Mouse (Mus musculus) gastrocnemius, postnatal 10 days (tissue): ENCODE measurements around the gene Tnfaip1. TPM values are rescaled to one million over a fixed set of nuclear protein-coding genes. Genes with fewer than 3 reads are reported as not detected.
"Not testable (repeated sequence)": the region's sequence is repeated elsewhere in the genome, so short reads cannot be mapped to it uniquely, and the experiment has no call there.

Source experiments
- DNase-seq: peaks from one replicate; pipeline ENCODE4 v3.0.0; 2021; ENCODE audit warnings: mixed read lengths
- total RNA-seq, 2 experiments: library from RNA; stranded (reverse); gene quantifications; 2 replicates each; pipeline ENCODE4 v1.2.3; 2021

Tnfaip1 gene
- total RNA-seq, 2 experiments from 2014 or later, result 39.3 to 42.6 TPM

GRCm38 (mm10) chr11:78540358-78540757, 4.2 kb upstream of the Tnfaip1 start:
- no peak for DNase-seq

- no peak for DNase-seq
These were observed 555 bp upstream of the Tnfaip1 start for GRCm38 (mm10) chr11:78536690-78537084.

GRCm38 (mm10) chr11:78535376-78536079, 604 bp downstream of the Tnfaip1 start:
- DNase-seq, result no peak

GRCm38 (mm10) chr11:78534516-78534915, 1.6 kb downstream of the Tnfaip1 start:
- DNase-seq, result no peak

GRCm38 (mm10) chr11:78531515-78531914, 4.6 kb downstream of the Tnfaip1 start:
- not testable (repeated sequence) for DNase-seq

- peak; percentile 47 for DNase-seq
These were observed 5.1 kb downstream of the Tnfaip1 start for GRCm38 (mm10) chr11:78531046-78531445.

GRCm38 (mm10) chr11:78530001-78530400, 6.1 kb downstream of the Tnfaip1 start:
- no peak for DNase-seq

GRCm38 (mm10) chr11:78528714-78529113, 7.4 kb downstream of the Tnfaip1 start:
- no peak for DNase-seq

GRCm38 (mm10) chr11:78524838-78525237, 11.3 kb downstream of the Tnfaip1 start:
- no peak for DNase-seq

GRCm38 (mm10) chr11:78523241-78523955, 12.7 kb downstream of the Tnfaip1 start:
- DNase-seq, result no peak

GRCm38 (mm10) chr11:78522481-78522997, 13.6 kb downstream of the Tnfaip1 start:
- no peak for DNase-seq

GRCm38 (mm10) chr11:78521880-78522279, 14.3 kb downstream of the Tnfaip1 start:
- no peak for DNase-seq

GRCm38 (mm10) chr11:78518931-78519330, 17.2 kb downstream of the Tnfaip1 start:
- DNase-seq, result no peak

GRCm38 (mm10) chr11:78515549-78516325, 20.4 kb downstream of the Tnfaip1 start:
- DNase-seq, result no peak

GRCm38 (mm10) chr11:78513106-78513790, 22.9 kb downstream of the Tnfaip1 start:
- DNase-seq, result no peak

GRCm38 (mm10) chr11:78512025-78512957, 23.8 kb downstream of the Tnfaip1 start, which contains the start of the genes Tmem199 and Poldip2:
Gene Tmem199 (minus strand): TSS chr11:78512172.
Gene Poldip2 (plus strand): TSS chr11:78512193.
- peak; percentile 90 for DNase-seq

- no peak for DNase-seq
These were observed 27.0 kb downstream of the Tnfaip1 start for GRCm38 (mm10) chr11:78509148-78509547.

GRCm38 (mm10) chr11:78505430-78505829, 30.7 kb downstream of the Tnfaip1 start:
- no peak for DNase-seq

- no peak for DNase-seq
These were observed 33.1 kb downstream of the Tnfaip1 start, which contains the start of gene Sebox for GRCm38 (mm10) chr11:78502909-78503650. Gene Sebox (plus strand): TSS chr11:78503447.

- DNase-seq, result no peak
These were observed 34.6 kb downstream of the Tnfaip1 start for GRCm38 (mm10) chr11:78501529-78501928.
